Mouse (Mus musculus) bone marrow, adult 2 months (tissue): ENCODE measurements around the gene Srsf2.

Experiments
- CTCF ChIP-seq: fragments of 200-500 bp; IDR thresholded peaks from 2 replicates; pipeline ENCODE4 v1.5.1; 2011; ENCODE audit warnings: low read length, control low read depth; ENCODE audit not compliant: control insufficient read depth, insufficient read depth
- POLR2A ChIP-seq: fragments of 200-500 bp; IDR thresholded peaks from 2 replicates; pipeline ENCODE4 v1.6.1; 2011; ENCODE audit warnings: low read depth, mild to moderate bottlenecking, control low read depth, low read length, borderline replicate concordance; ENCODE audit not compliant: control insufficient read depth

DNA sequence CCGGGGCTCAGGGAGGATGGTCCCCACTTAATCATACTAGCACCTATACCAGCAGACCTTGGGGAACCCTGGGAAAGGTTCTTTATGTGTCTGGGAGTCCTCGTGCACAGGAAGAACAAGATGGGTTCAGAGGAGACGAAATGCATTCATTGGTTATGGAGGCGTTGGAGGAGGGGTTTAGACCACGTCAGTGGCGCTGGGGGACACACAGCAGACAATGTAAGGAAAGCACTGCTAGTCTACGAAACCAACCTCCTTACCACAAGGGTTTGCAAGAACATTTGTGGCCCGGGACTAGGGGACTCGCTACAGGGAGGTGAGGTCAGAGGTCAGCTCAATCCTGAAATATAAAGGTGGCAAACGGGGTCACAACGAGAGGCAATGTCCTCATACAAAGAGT is 42.4 kb downstream of the Srsf2 start:
- TF ChIP-seq POLR2A: no peak
- TF ChIP-seq CTCF: no peak
